Mouse (Mus musculus): ENCODE measurements around the gene Cst13. TPM values are rescaled to one million over a fixed set of nuclear protein-coding genes. Genes with fewer than 3 reads are reported as not detected.

The Cst13 gene
- polyA plus RNA-seq, 1 experiment from 2014 or later, result not detected

DNA sequence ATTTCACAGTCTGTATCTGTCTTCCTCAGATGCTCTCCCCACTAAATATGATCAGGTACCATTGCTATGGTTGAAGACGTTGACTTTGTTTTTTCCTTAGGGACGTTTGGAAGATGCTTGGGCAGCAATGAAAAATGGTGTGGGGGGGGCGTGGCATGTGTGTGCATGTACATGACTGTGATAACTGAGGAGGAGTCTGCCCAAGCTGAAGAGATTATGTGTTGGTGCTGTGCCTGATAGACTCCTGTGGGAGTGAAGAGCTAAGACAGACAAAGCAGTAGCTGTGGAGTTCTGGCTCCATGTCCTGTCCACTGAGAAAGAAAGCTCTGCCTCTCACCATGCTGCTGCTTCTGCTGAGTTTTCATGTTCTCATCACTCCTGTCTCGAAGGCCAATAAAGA is 15.0 kb downstream of the Cst13 start, which contains the start of gene Cst9:
Gene Cst9 (plus strand): TSS at position 236 of the 400 bp plus-strand sequence.
- ATAC-seq (replicated peaks; ENCODE audit: insufficient number of reproducible peaks, low FRiP score, low TSS enrichment, low read depth) (no peak), DNase-seq (ENCODE audit: low spot score) (no peak)
- Histone ChIP-seq H3K27me3 (ENCODE audit: control insufficient read depth, insufficient read depth, low read length) (no peaks in the 10 kb centered on the region), H3K27ac (replicated peaks; ENCODE audit: low read depth, low read length) (no peak within 1 kb of the TSS), H3K9ac (replicated peaks; ENCODE audit: low read length) (no peak within 1 kb of the TSS), H3K4me2 (ENCODE audit: low read depth, low read length) (no peak within 1 kb of the TSS), H3K9me3 (replicated peaks; ENCODE audit: control insufficient read depth, low read length) (no peaks in the 10 kb centered on the region), H3K36me3 (replicated peaks; ENCODE audit: control insufficient read depth, insufficient read depth, low read depth, low read length) (no peaks in the 10 kb centered on the region), H3K4me3 (ENCODE audit: low read depth, low read length) (no peak within 1 kb of the TSS), H3K4me1 (ENCODE audit: control insufficient read depth, insufficient read depth, low read length) (no peaks in the 10 kb centered on the region)
- 73% methylated on average over 4 of the region's 4 CpGs for WGBS

DNA sequence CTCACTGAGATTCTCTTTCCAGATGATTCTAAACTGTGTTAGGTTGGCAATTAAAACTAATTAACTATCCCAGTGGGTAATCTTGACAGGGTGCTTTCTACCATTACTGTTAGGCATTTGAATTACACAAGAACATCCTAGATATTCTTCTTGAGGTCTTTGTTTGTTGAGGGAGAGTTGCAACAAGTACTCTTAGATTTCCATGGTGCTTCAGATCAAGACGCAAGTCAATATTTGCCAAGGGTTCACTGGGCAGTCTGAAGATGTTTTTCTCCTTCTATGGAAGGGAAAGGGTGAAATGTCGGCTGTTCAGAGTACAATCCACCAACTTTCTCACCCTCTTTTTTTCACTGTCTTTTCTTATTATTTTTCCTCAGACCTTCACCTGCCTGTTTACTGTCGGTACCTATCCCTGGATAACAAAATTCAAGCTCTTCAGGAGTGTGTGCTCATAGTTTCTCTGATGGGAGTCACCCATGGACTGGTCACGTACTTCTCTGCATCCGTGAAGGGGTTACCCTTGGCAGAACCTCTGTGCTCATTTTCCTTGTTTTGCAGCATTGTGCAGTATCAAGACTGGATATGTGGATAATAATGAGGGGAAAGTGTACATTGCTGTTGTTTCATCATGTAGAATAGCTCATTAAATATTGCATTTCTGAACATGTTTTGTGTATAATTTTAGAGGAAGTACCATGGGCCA is 18.3 kb downstream of the Cst13 start:
- DNase-seq (ENCODE audit: low spot score) (no peak), ATAC-seq (replicated peaks; ENCODE audit: insufficient number of reproducible peaks, low FRiP score, low TSS enrichment, low read depth) (no peak)
- Histone ChIP-seq H3K9me3 (replicated peaks; ENCODE audit: control insufficient read depth, low read length) (no peaks in the 10 kb centered on the region), H3K9ac (replicated peaks; ENCODE audit: low read length) (no peak overlapping the region), H3K4me2 (ENCODE audit: low read depth, low read length) (no peak overlapping the region), H3K27ac (replicated peaks; ENCODE audit: low read depth, low read length) (no peak overlapping the region), H3K36me3 (replicated peaks; ENCODE audit: control insufficient read depth, insufficient read depth, low read depth, low read length) (no peaks in the 10 kb centered on the region), H3K4me1 (ENCODE audit: control insufficient read depth, insufficient read depth, low read length) (no peaks in the 10 kb centered on the region), H3K27me3 (ENCODE audit: control insufficient read depth, insufficient read depth, low read length) (no peaks in the 10 kb centered on the region), H3K4me3 (ENCODE audit: low read depth, low read length) (no peak overlapping the region)
- WGBS, result 85% methylated on average over 5 of the region's 5 CpGs

DNA sequence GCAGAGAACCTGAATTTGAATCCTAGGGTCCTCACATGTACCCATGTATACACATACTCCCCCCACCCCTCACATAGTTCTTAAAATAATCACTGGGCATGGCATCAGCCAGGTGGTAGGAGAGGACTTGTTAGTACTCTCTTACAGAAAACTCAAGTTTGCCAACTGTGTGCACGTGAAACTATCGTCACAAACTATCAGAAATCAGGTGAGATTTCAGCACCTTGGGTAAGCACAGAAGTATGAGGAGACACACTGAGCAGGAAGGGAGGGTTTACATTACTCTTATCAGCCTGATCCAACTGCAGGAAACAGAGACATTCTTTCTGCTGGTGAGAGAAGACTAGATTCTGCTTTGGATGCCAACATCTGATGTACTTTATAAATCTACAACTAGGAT is 19.3 kb downstream of the Cst13 start:
- WGBS, result 85% methylated on average over 2 of the region's 2 CpGs
- H3K4me3 ChIP-seq (ENCODE audit: low read depth, low read length), result no peak overlapping the region
- no peak overlapping the region for H3K9ac ChIP-seq (replicated peaks; ENCODE audit: low read length)
- H3K4me1 ChIP-seq (ENCODE audit: control insufficient read depth, insufficient read depth, low read length), result no peaks in the 10 kb centered on the region
- H3K27me3 ChIP-seq (ENCODE audit: control insufficient read depth, insufficient read depth, low read length), result no peaks in the 10 kb centered on the region
- H3K9me3 ChIP-seq (replicated peaks; ENCODE audit: control insufficient read depth, low read length), result no peaks in the 10 kb centered on the region
- ATAC-seq (replicated peaks; ENCODE audit: insufficient number of reproducible peaks, low FRiP score, low TSS enrichment, low read depth) (no peak), DNase-seq (ENCODE audit: low spot score) (no peak)
- no peak overlapping the region for H3K4me2 ChIP-seq (ENCODE audit: low read depth, low read length)
- no peaks in the 10 kb centered on the region for H3K36me3 ChIP-seq (replicated peaks; ENCODE audit: control insufficient read depth, insufficient read depth, low read depth, low read length)
- no peak overlapping the region for H3K27ac ChIP-seq (replicated peaks; ENCODE audit: low read depth, low read length)

DNA sequence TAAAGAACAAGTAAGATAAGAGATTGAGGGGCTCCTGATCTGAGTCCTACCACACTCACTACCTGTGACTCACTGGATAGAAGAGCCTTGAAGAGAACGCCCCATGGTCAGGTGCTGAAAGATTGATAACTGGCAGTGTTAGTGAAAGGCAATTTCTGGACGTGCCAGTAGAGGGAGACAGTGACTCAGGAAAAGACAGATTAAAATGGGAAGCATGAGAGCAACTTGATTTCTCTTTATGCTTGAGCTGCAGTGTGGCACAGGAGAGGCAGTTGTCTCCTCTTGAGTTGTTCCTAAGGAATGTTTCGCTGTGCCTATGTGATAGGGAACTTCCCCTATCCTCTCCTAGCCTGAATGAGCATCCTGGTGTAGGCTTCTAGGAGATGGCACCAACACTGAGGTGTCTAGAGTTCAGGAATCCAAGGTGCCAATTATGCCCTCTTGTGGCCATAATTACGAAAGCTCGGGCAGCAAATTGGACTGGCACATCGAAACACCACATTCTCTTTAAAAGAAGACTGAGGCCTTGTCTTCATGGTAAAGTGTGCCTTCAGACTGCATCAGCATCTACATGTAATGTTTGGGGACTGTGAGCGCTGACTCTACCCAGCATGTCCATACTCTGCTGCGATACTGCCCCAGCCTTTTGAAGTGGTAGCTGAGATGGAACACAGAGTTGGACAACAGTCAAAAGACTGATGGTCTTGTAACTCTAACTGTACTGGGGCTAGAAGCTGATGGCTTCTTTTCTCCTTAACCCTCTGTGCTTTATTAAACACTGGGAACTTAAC is 31.4 kb downstream of the Cst13 start:
- peak; percentile 73 for DNase-seq (ENCODE audit: low spot score)

DNA sequence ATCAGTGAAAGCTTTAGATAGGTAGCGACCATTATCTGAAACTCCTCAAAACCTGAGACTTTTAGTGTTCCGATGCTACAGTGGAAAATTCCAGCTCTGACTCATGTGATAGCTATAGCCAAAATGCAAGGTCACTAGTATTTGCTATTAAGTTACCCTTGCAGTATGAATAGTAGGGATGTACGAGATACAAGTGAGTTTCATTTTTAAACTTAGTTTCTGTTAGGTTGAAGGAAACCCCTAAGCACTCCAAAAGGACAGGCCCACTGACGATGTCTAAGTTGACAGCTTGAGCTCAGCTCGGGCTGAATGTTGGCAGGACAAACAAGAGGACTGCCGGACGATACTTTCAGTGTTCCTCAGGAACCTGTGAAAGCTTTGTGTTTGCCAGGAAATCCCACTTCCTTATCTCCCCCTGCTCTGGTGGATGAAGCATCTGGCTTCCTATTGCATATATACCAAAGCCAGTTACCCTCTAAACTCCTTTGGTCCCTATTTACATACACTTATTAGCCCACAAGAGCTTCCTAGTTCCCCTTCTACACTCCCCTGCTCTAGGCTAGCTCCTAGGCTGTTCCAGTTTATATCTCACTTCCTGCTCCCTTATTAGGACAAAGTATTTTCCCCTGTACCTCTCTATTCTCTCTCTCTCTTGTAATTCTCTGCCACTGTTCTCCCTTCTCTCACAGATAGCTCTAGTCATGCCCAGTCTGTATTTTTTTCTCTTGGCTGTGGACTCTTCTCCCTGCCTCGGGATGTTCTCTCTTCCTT is 36.9 kb downstream of the Cst13 start:
- Histone ChIP-seq H3K36me3 (replicated peaks; ENCODE audit: control insufficient read depth, insufficient read depth, low read depth, low read length) (no peaks in the 10 kb centered on the region), H3K4me3 (ENCODE audit: low read depth, low read length) (no peak overlapping the region), H3K27me3 (ENCODE audit: control insufficient read depth, insufficient read depth, low read length) (no peaks in the 10 kb centered on the region), H3K9me3 (replicated peaks; ENCODE audit: control insufficient read depth, low read length) (no peaks in the 10 kb centered on the region), H3K4me1 (ENCODE audit: control insufficient read depth, insufficient read depth, low read length) (no peaks in the 10 kb centered on the region), H3K27ac (replicated peaks; ENCODE audit: low read depth, low read length) (no peak overlapping the region), H3K4me2 (ENCODE audit: low read depth, low read length) (no peak overlapping the region), H3K9ac (replicated peaks; ENCODE audit: low read length) (no peak overlapping the region)
- 78% methylated on average over 8 of the region's 8 CpGs for WGBS
- DNase-seq (ENCODE audit: low spot score) (no peak), ATAC-seq (replicated peaks; ENCODE audit: insufficient number of reproducible peaks, low FRiP score, low TSS enrichment, low read depth) (no peak)

More for the DNA sequence above, 31.4 kb downstream of the Cst13 start:
- H3K9me3 ChIP-seq (replicated peaks; ENCODE audit: control insufficient read depth, low read length), result no peaks in the 10 kb centered on the region
- H3K36me3 ChIP-seq (replicated peaks; ENCODE audit: control insufficient read depth, insufficient read depth, low read depth, low read length), result no peaks in the 10 kb centered on the region
- H3K27me3 ChIP-seq (ENCODE audit: control insufficient read depth, insufficient read depth, low read length), result no peaks in the 10 kb centered on the region
- no peak overlapping the region for H3K9ac ChIP-seq (replicated peaks; ENCODE audit: low read length)
- no peak overlapping the region for H3K27ac ChIP-seq (replicated peaks; ENCODE audit: low read depth, low read length)
- no peak overlapping the region for H3K4me3 ChIP-seq (ENCODE audit: low read depth, low read length)
- ATAC-seq (replicated peaks; ENCODE audit: insufficient number of reproducible peaks, low FRiP score, low TSS enrichment, low read depth), result peak; percentile 72; the same call in 1 of the 2 replicates
- H3K4me2 ChIP-seq (ENCODE audit: low read depth, low read length), result no peak overlapping the region
- H3K4me1 ChIP-seq (ENCODE audit: control insufficient read depth, insufficient read depth, low read length), result no peaks in the 10 kb centered on the region
- 48% methylated on average over 8 of the region's 8 CpGs for WGBS

DNA sequence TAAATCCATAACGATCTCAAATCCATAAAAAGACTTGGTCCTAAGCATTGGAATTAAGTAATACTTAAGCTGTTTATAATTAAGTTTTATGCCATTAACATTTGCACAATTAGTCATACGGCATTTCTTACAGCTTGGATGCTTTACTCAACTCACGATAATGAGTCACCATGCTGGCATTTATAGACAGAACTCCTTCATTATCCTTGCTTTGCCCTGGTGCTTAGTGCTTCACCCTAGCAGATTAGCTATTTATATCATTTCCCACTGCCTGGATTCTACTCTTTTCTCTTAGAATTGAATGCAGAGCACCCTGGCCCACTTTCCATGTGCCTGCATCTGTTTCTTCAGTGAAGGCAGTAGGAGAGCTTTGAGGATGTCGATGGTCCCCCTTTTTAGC is 37.6 kb downstream of the Cst13 start:
- no peak for ATAC-seq (replicated peaks; ENCODE audit: insufficient number of reproducible peaks, low FRiP score, low TSS enrichment, low read depth)
- Histone ChIP-seq H3K27me3 (ENCODE audit: control insufficient read depth, insufficient read depth, low read length) (no peaks in the 10 kb centered on the region), H3K4me1 (ENCODE audit: control insufficient read depth, insufficient read depth, low read length) (no peaks in the 10 kb centered on the region), H3K4me2 (ENCODE audit: low read depth, low read length) (no peak overlapping the region), H3K9me3 (replicated peaks; ENCODE audit: control insufficient read depth, low read length) (no peaks in the 10 kb centered on the region), H3K4me3 (ENCODE audit: low read depth, low read length) (no peak overlapping the region), H3K36me3 (replicated peaks; ENCODE audit: control insufficient read depth, insufficient read depth, low read depth, low read length) (no peaks in the 10 kb centered on the region), H3K27ac (replicated peaks; ENCODE audit: low read depth, low read length) (no peak overlapping the region), H3K9ac (replicated peaks; ENCODE audit: low read length) (no peak overlapping the region)
- DNase-seq (ENCODE audit: low spot score), result no peak
- 80% methylated on average over 4 of the region's 4 CpGs for WGBS

DNA sequence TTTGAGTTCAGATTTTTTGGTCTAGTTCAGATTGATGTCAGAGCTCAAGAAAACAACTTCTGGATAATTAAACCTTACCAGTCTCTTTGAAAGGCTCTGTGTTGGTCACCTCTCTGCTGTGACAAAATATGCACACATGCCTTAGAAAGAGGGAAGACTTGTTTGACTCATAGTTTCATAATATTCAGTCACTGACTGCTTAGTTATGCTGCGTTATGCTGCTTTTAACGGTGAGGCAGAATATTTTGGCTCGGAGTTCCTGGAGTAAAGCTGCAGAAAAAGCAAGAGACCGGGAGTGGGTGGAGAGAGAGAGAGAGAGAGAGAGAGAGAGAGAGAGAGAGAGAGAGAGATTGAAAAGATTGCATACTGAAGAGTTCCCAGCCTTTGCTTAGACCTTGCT is 41.1 kb downstream of the Cst13 start:
- ATAC-seq (replicated peaks; ENCODE audit: insufficient number of reproducible peaks, low FRiP score, low TSS enrichment, low read depth) (no peak), DNase-seq (ENCODE audit: low spot score) (no peak)
- Histone ChIP-seq H3K36me3 (replicated peaks; ENCODE audit: control insufficient read depth, insufficient read depth, low read depth, low read length) (no peaks in the 10 kb centered on the region), H3K9ac (replicated peaks; ENCODE audit: low read length) (no peak overlapping the region), H3K4me3 (ENCODE audit: low read depth, low read length) (no peak overlapping the region), H3K4me2 (ENCODE audit: low read depth, low read length) (no peak overlapping the region), H3K27ac (replicated peaks; ENCODE audit: low read depth, low read length) (no peak overlapping the region), H3K9me3 (replicated peaks; ENCODE audit: control insufficient read depth, low read length) (no peaks in the 10 kb centered on the region), H3K4me1 (ENCODE audit: control insufficient read depth, insufficient read depth, low read length) (no peaks in the 10 kb centered on the region), H3K27me3 (ENCODE audit: control insufficient read depth, insufficient read depth, low read length) (no peaks in the 10 kb centered on the region)
- 90% methylated on average over 4 of the region's 4 CpGs for WGBS

DNA sequence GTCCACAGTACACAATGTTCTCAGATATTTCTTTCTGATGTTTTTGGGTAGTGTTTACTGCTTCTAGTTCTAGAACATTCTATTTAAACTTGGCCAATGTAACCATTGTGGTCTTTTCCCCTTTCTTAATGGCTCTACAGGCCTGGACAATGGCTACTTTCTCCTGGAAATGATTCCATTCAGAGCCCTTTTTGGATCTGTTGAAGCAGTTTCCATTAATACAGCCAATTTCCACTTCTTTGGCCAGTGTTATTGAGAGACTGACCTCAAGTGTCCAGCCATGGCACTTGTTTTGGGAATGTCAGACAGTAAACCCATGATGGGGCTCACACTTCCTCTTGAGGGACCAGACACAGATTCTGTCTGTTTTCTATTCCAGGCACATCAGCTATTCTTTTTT is 41.8 kb downstream of the Cst13 start:
- Histone ChIP-seq H3K9ac (replicated peaks; ENCODE audit: low read length) (no peak overlapping the region), H3K9me3 (replicated peaks; ENCODE audit: control insufficient read depth, low read length) (no peaks in the 10 kb centered on the region), H3K4me3 (ENCODE audit: low read depth, low read length) (no peak overlapping the region), H3K36me3 (replicated peaks; ENCODE audit: control insufficient read depth, insufficient read depth, low read depth, low read length) (no peaks in the 10 kb centered on the region), H3K4me2 (ENCODE audit: low read depth, low read length) (no peak overlapping the region), H3K27me3 (ENCODE audit: control insufficient read depth, insufficient read depth, low read length) (no peaks in the 10 kb centered on the region), H3K4me1 (ENCODE audit: control insufficient read depth, insufficient read depth, low read length) (no peaks in the 10 kb centered on the region), H3K27ac (replicated peaks; ENCODE audit: low read depth, low read length) (no peak overlapping the region)
- ATAC-seq (replicated peaks; ENCODE audit: insufficient number of reproducible peaks, low FRiP score, low TSS enrichment, low read depth) (no peak), DNase-seq (ENCODE audit: low spot score) (no peak)

All from embryonic facial prominence, embryonic 11.5 days (tissue).